Comparison of ENCODE assay signal across 9 mouse cellular contexts in the genomic region with DNA sequence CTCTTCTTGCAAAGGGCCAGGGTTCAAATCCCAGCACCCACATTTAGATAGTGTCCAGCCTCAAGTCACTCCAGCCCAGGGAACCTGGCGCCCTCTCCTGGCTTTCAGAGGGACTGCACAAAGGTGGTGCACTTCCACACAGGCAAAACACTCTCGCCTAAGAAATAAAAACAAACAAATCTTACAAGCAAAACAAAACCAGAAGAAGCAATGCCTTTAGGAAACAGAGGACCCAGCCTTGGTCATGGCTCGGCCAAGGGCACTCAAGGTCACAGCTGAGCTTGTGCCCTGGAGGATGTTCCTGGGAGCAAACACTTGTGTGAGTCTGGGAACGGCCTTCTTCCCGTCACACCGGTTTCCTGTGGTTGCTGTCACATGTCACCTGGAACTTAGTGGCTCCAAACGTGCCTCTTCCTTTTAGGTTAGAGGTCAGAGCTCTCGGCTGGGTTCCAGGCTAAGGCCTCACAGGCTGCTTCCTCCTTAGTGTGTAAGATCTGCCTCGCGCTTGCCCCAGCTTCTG.
A peak's percentile ranks its signal among the peaks of the same experiment; 100 is the strongest.
DNase-seq lines count a peak whose midpoint lies in the region; ATAC-seq lines count a peak whose summit lies in the region.
"Had no signal": no experiment of that assay in that cellular context is flagged by ENCODE, and none has a peak within 500 bp of the region (broad histone marks: within the 10 kb centered on the region; RNA-seq: fewer than 3 reads in every experiment).

No protein-coding gene starts in this region.

- intact Hi-C loops in heart, postnatal 36 days (cut with DNase I): loop anchor here (2.0 to 5.0 kb wide), 3 partner anchors 39 to 186 kb away; partner anchors contain the start of gene Fam92b

- no peak overlapping the region for H3K4me2 ChIP-seq in midbrain, embryonic 15.5 days
- 0 out of 2 replicates have a peak overlapping the region, but pooled peaks have one; percentile 1 for H3K4me2 ChIP-seq in liver, embryonic 12.5 days
- H3K4me2 ChIP-seq: embryonic facial prominence, embryonic 12.5 days had no signal

- peaks cover 89% of the 10 kb centered on the region for H3K4me1 ChIP-seq in midbrain, embryonic 10.5 days
- H3K4me1 ChIP-seq in midbrain, embryonic 15.5 days: peaks cover 9% of the 10 kb centered on the region
- H3K4me1 ChIP-seq in brown adipose tissue, adult 24 weeks (ENCODE audit: control insufficient read depth, insufficient read depth, insufficient read length, low read length): peaks cover 62% of the 10 kb centered on the region
- H3K4me1 ChIP-seq in liver, embryonic 12.5 days: peaks cover 61% of the 10 kb centered on the region

- no peak overlapping the region for H3K9ac ChIP-seq in midbrain, embryonic 15.5 days
- H3K9ac ChIP-seq in liver, embryonic 12.5 days: peak overlapping the region; percentile 40
- H3K9ac ChIP-seq: embryonic facial prominence, embryonic 12.5 days had no signal

- H3K4me3 ChIP-seq in midbrain, embryonic 10.5 days: no peak overlapping the region
- no peak overlapping the region for H3K4me3 ChIP-seq in midbrain, embryonic 15.5 days
- H3K4me3 ChIP-seq in brown adipose tissue, adult 24 weeks (ENCODE audit: insufficient read depth, low read depth, low read length): no peak overlapping the region
- no peak overlapping the region for H3K4me3 ChIP-seq in liver, embryonic 12.5 days
- H3K4me3 ChIP-seq: embryonic facial prominence, embryonic 12.5 days had no signal

- no peak for ATAC-seq in midbrain, embryonic 15.5 days (replicated peaks)
- no peak for ATAC-seq in liver, embryonic 12.5 days

- 54% methylated on average over 10 of the region's 10 CpGs for WGBS in midbrain, embryonic 10.5 days
- WGBS in midbrain, embryonic 15.5 days: 64% methylated on average over 10 of the region's 10 CpGs
- 33% methylated on average over 10 of the region's 10 CpGs for WGBS in liver, embryonic 12.5 days (ENCODE audit: insufficient replicate concordance)

- DNase-seq in midbrain, embryonic 10.5 days (ENCODE audit: low spot score): no peak
- peak; percentile 71 to 73 for DNase-seq in heart, postnatal 36 days
- DNase-seq in spleen, postnatal 4 days (ENCODE audit: low spot score in 2 of 2): peak; percentile 62 to 83
- no peak for DNase-seq in right cerebral cortex, postnatal 36 days (ENCODE audit: low spot score in 2 of 2)
- no peak for DNase-seq in cerebellum, adult 11-12 months

- H3K36me3 ChIP-seq in midbrain, embryonic 10.5 days: no peaks in the 10 kb centered on the region
- H3K36me3 ChIP-seq in midbrain, embryonic 15.5 days (replicated peaks): no peaks in the 10 kb centered on the region
- H3K36me3 ChIP-seq in liver, embryonic 12.5 days: no peaks in the 10 kb centered on the region
- H3K36me3 ChIP-seq: embryonic facial prominence, embryonic 12.5 days had no signal

- H3K27me3 ChIP-seq in midbrain, embryonic 10.5 days (ENCODE audit: low read depth, poor library complexity, severe bottlenecking): peaks cover 23% of the 10 kb centered on the region
- no peaks in the 10 kb centered on the region for H3K27me3 ChIP-seq in midbrain, embryonic 15.5 days (replicated peaks)
- peaks cover under 1% of the 10 kb centered on the region for H3K27me3 ChIP-seq in liver, embryonic 12.5 days (replicated peaks)
- H3K27me3 ChIP-seq: embryonic facial prominence, embryonic 12.5 days had no signal

- H3K9me3 ChIP-seq in midbrain, embryonic 10.5 days (replicated peaks): no peaks in the 10 kb centered on the region
- no peaks in the 10 kb centered on the region for H3K9me3 ChIP-seq in midbrain, embryonic 15.5 days
- H3K9me3 ChIP-seq in liver, embryonic 12.5 days (replicated peaks): no peaks in the 10 kb centered on the region
- H3K9me3 ChIP-seq: embryonic facial prominence, embryonic 12.5 days had no signal

- peak overlapping the region; percentile 78 for H3K27ac ChIP-seq in midbrain, embryonic 10.5 days (replicated peaks)
- H3K27ac ChIP-seq in midbrain, embryonic 15.5 days: no peak overlapping the region
- peak overlapping the region; percentile 98 for H3K27ac ChIP-seq in brown adipose tissue, adult 24 weeks (replicated peaks; ENCODE audit: low read depth, low read length)
- peak overlapping the region; percentile 69 for H3K27ac ChIP-seq in liver, embryonic 12.5 days
- H3K27ac ChIP-seq: embryonic facial prominence, embryonic 12.5 days had no signal

Comparison
In these comparisons a context has a peak if more than half of its experiments do, and no peak if none do; other contexts are left out.
1. DNase-seq: peak in heart, postnatal 36 days (2 of 2) and spleen, postnatal 4 days (2 of 2); none in midbrain, embryonic 10.5 days (single experiment), right cerebral cortex, postnatal 36 days (0 of 2) and cerebellum, adult 11-12 months (single experiment).